Mouse (Mus musculus) ES-E14 (cell line): ENCODE measurements at regions not wholly inside any gene's neighbourhood (a gene's known extent, or its start where the extent isn't known, plus 50 kb on each side); places are given as distances from the start of the nearest gene placed in this dataset.

Source experiments
- CHD2 ChIP-seq: IDR thresholded peaks from 2 replicates; pipeline ENCODE4 v1.6.1; 2014; ENCODE audit warnings: mild to moderate bottlenecking, low read depth, low read length, inconsistent platforms
- HCFC1 ChIP-seq: IDR thresholded peaks from 2 replicates; pipeline ENCODE4 v1.6.1; 2012; ENCODE audit warnings: low read length, inconsistent platforms, borderline replicate concordance; ENCODE audit not compliant: insufficient read depth
- MAFK ChIP-seq: IDR thresholded peaks from 2 replicates; pipeline ENCODE4 v1.6.1; 2014; ENCODE audit warnings: mild to moderate bottlenecking, low read depth, low read length, inconsistent platforms; ENCODE audit not compliant: insufficient read depth
- ZNF384 ChIP-seq: IDR thresholded peaks from 2 replicates; pipeline ENCODE4 v1.6.1; 2012; ENCODE audit warnings: low read depth, low read length, inconsistent platforms

- TF ChIP-seq CHD2 (no peak), MAFK (no peak), ZNF384 (no peak), HCFC1 (no peak)
These were observed 523.6 kb downstream of the Cypt12 start for GRCm38 (mm10) chr3:18471846-18472245.
